Mouse (Mus musculus) midbrain, embryonic 13.5 days (tissue): ENCODE measurements at regions not wholly inside any gene's neighbourhood (a gene's known extent, or its start where the extent isn't known, plus 50 kb on each side); places are given as distances from the start of the nearest gene placed in this dataset.

Source experiments
- ATAC-seq: fragments of 200-750 bp; cut with Nextera tagmentation; 2 replicates; pipeline ENCODE4 v1.8.0; 2017; ENCODE audit warnings: mild to moderate bottlenecking, moderate TSS enrichment, moderate library complexity
- H3K27ac ChIP-seq: fragments of 300-500 bp; sonication (generic); 2 replicates; pipeline ENCODE4 v1.5.1; 2015; ENCODE audit warnings: inconsistent platforms, mild to moderate bottlenecking, moderate library complexity
- H3K27me3 ChIP-seq: fragments of 300-500 bp; sonication (generic); 2 replicates; pipeline ENCODE4 v1.6.1; 2015; ENCODE audit warnings: mild to moderate bottlenecking, inconsistent platforms
- H3K36me3 ChIP-seq: fragments of 300-500 bp; sonication (generic); 2 replicates; pipeline ENCODE4 v1.6.1; 2015; ENCODE audit warnings: mild to moderate bottlenecking, inconsistent platforms
- H3K4me1 ChIP-seq: fragments of 300-500 bp; sonication (generic); replicated peaks from 2 replicates; pipeline ENCODE4 v1.6.1; 2015; ENCODE audit warnings: inconsistent platforms
- H3K4me2 ChIP-seq: fragments of 300-500 bp; sonication (generic); replicated peaks from 2 replicates; pipeline ENCODE4 v1.6.1; 2015; ENCODE audit warnings: moderate library complexity, mild to moderate bottlenecking, inconsistent platforms
- H3K4me3 ChIP-seq: fragments of 300-500 bp; sonication (generic); replicated peaks from 2 replicates; pipeline ENCODE4 v1.5.1; 2015; ENCODE audit warnings: mild to moderate bottlenecking, inconsistent platforms
- H3K9ac ChIP-seq: fragments of 300-500 bp; sonication (generic); replicated peaks from 2 replicates; pipeline ENCODE4 v1.6.1; 2015; ENCODE audit warnings: mild to moderate bottlenecking, inconsistent platforms
- H3K9me3 ChIP-seq: fragments of 300-500 bp; sonication (generic); 2 replicates; pipeline ENCODE4 v1.6.1; 2016; ENCODE audit warnings: mild to moderate bottlenecking, inconsistent platforms
- WGBS: fragments of 180-500 bp; shearing (Covaris S2); methylation state at CpG from one replicate; pipeline ENCODE4 v1.1.7; 2015; 5-methylcytosine and 5-hydroxymethylcytosine counted together

- no peaks in the 10 kb centered on the region for H3K36me3 ChIP-seq
- no peak overlapping the region for H3K4me3 ChIP-seq
- H3K9ac ChIP-seq, result no peak overlapping the region
- 25% methylated on average over 9 of the region's 9 CpGs for WGBS
- no peak overlapping the region for H3K27ac ChIP-seq
- no peaks in the 10 kb centered on the region for H3K9me3 ChIP-seq
- H3K27me3 ChIP-seq, result no peaks in the 10 kb centered on the region
- peaks cover 12% of the 10 kb centered on the region for H3K4me1 ChIP-seq
- H3K4me2 ChIP-seq, result no peak overlapping the region
- ATAC-seq, result no peak
These were observed 114.9 kb downstream of the Bcl2l11 start for GRCm38 (mm10) chr2:128240536-128241279.

- no peaks in the 10 kb centered on the region for H3K36me3 ChIP-seq
- H3K9ac ChIP-seq, result no peak overlapping the region
- H3K4me3 ChIP-seq, result no peak overlapping the region
- WGBS, result 6% methylated on average over 3 of the region's 3 CpGs
- H3K4me1 ChIP-seq, result peaks cover 12% of the 10 kb centered on the region
- no peak for ATAC-seq
- H3K27ac ChIP-seq, result no peak overlapping the region
- no peak overlapping the region for H3K4me2 ChIP-seq
- H3K9me3 ChIP-seq, result no peaks in the 10 kb centered on the region
- no peaks in the 10 kb centered on the region for H3K27me3 ChIP-seq
These were observed 115.4 kb downstream of the Bcl2l11 start for GRCm38 (mm10) chr2:128241280-128241665.

- Histone ChIP-seq H3K4me1 (peaks cover 10% of the 10 kb centered on the region), H3K27ac (no peak overlapping the region), H3K9ac (no peak overlapping the region), H3K4me2 (no peak overlapping the region), H3K27me3 (no peaks in the 10 kb centered on the region), H3K36me3 (no peaks in the 10 kb centered on the region), H3K4me3 (no peak overlapping the region), H3K9me3 (0 out of 2 replicates have a peak, but pooled peaks cover 4% of the 10 kb centered on the region)
- WGBS, result 80% methylated on average over 10 of the region's 10 CpGs
- peak; percentile 68 for ATAC-seq
These were observed 119.7 kb downstream of the Bcl2l11 start for GRCm38 (mm10) chr2:128245544-128245943.

- Histone ChIP-seq H3K9me3 (0 out of 2 replicates have a peak, but pooled peaks cover 4% of the 10 kb centered on the region), H3K4me3 (no peak overlapping the region), H3K27me3 (no peaks in the 10 kb centered on the region), H3K27ac (no peak overlapping the region), H3K9ac (no peak overlapping the region), H3K36me3 (no peaks in the 10 kb centered on the region), H3K4me2 (no peak overlapping the region), H3K4me1 (no peaks in the 10 kb centered on the region; the same call in 1 of the 2 replicates)
- no peak for ATAC-seq
- 50% methylated on average over 4 of the region's 4 CpGs for WGBS
These were observed 122.1 kb downstream of the Bcl2l11 start for GRCm38 (mm10) chr2:128247967-128248366.

GRCm38 (mm10) chr2:128249188-128249587, 123.3 kb downstream of the Bcl2l11 start:
- Histone ChIP-seq H3K9me3 (0 out of 2 replicates have a peak, but pooled peaks cover 4% of the 10 kb centered on the region), H3K27me3 (no peaks in the 10 kb centered on the region), H3K4me2 (no peak overlapping the region), H3K9ac (no peak overlapping the region), H3K36me3 (no peaks in the 10 kb centered on the region), H3K4me3 (no peak overlapping the region), H3K4me1 (no peaks in the 10 kb centered on the region; the same call in 1 of the 2 replicates), H3K27ac (no peak overlapping the region)
- 97% methylated on average over 4 of the region's 4 CpGs for WGBS
- no peak for ATAC-seq

GRCm38 (mm10) chr2:128249607-128250006, 123.8 kb downstream of the Bcl2l11 start:
- Histone ChIP-seq H3K9me3 (0 out of 2 replicates have a peak, but pooled peaks cover 4% of the 10 kb centered on the region), H3K27ac (no peak overlapping the region), H3K4me1 (no peaks in the 10 kb centered on the region; the same call in 1 of the 2 replicates), H3K9ac (no peak overlapping the region), H3K36me3 (no peaks in the 10 kb centered on the region), H3K4me3 (no peak overlapping the region), H3K4me2 (no peak overlapping the region), H3K27me3 (no peaks in the 10 kb centered on the region)
- ATAC-seq, result no peak
- WGBS, result 90% methylated on average over 2 of the region's 2 CpGs

GRCm38 (mm10) chr2:128250841-128251240, 125.0 kb downstream of the Bcl2l11 start:
- H3K4me3 ChIP-seq, result no peak overlapping the region
- no peaks in the 10 kb centered on the region; the same call in 1 of the 2 replicates for H3K4me1 ChIP-seq
- no peaks in the 10 kb centered on the region for H3K27me3 ChIP-seq
- H3K4me2 ChIP-seq, result no peak overlapping the region
- no peak overlapping the region for H3K9ac ChIP-seq
- no peak overlapping the region for H3K27ac ChIP-seq
- 86% methylated on average over 4 of the region's 4 CpGs for WGBS
- no peak for ATAC-seq
- H3K9me3 ChIP-seq, result 0 out of 2 replicates have a peak, but pooled peaks cover 4% of the 10 kb centered on the region
- H3K36me3 ChIP-seq, result no peaks in the 10 kb centered on the region

- Histone ChIP-seq H3K9me3 (no peaks in the 10 kb centered on the region), H3K27ac (no peak overlapping the region), H3K36me3 (no peaks in the 10 kb centered on the region), H3K4me3 (no peak overlapping the region), H3K9ac (no peak overlapping the region), H3K4me1 (no peaks in the 10 kb centered on the region), H3K4me2 (no peak overlapping the region), H3K27me3 (no peaks in the 10 kb centered on the region)
- no peak for ATAC-seq
- WGBS, result 79% methylated on average over 6 of the region's 6 CpGs
These were observed 130.8 kb downstream of the Bcl2l11 start for GRCm38 (mm10) chr2:128256651-128257050.

- H3K36me3 ChIP-seq, result no peaks in the 10 kb centered on the region
- ATAC-seq, result no peak
- H3K4me2 ChIP-seq, result no peak overlapping the region
- H3K27me3 ChIP-seq, result no peaks in the 10 kb centered on the region
- H3K4me1 ChIP-seq, result no peaks in the 10 kb centered on the region
- H3K27ac ChIP-seq, result no peak overlapping the region
- H3K9me3 ChIP-seq, result no peaks in the 10 kb centered on the region
- no peak overlapping the region for H3K4me3 ChIP-seq
- 88% methylated on average over 9 of the region's 9 CpGs for WGBS
- H3K9ac ChIP-seq, result no peak overlapping the region
These were observed 131.4 kb downstream of the Bcl2l11 start for GRCm38 (mm10) chr2:128257262-128257661.

- no peak overlapping the region for H3K9ac ChIP-seq
- no peak overlapping the region for H3K4me2 ChIP-seq
- H3K9me3 ChIP-seq, result no peaks in the 10 kb centered on the region
- WGBS, result 86% methylated on average over 3 of the region's 3 CpGs
- no peaks in the 10 kb centered on the region for H3K27me3 ChIP-seq
- ATAC-seq, result no peak
- no peaks in the 10 kb centered on the region for H3K36me3 ChIP-seq
- H3K4me3 ChIP-seq, result no peak overlapping the region
- H3K4me1 ChIP-seq, result no peaks in the 10 kb centered on the region
- H3K27ac ChIP-seq, result no peak overlapping the region
These were observed 138.0 kb downstream of the Bcl2l11 start for GRCm38 (mm10) chr2:128263880-128264279.

GRCm38 (mm10) chr2:128265014-128265990, 139.5 kb downstream of the Bcl2l11 start:
- Histone ChIP-seq H3K9ac (no peak overlapping the region), H3K4me1 (no peaks in the 10 kb centered on the region), H3K4me2 (no peak overlapping the region), H3K4me3 (no peak overlapping the region), H3K27me3 (no peaks in the 10 kb centered on the region), H3K27ac (no peak overlapping the region), H3K9me3 (no peaks in the 10 kb centered on the region), H3K36me3 (no peaks in the 10 kb centered on the region)
- ATAC-seq, result no peak
- 39% methylated on average over 9 of the region's 9 CpGs for WGBS
